Mouse (Mus musculus) testis, adult 2 months (tissue): Measurements from ENCODE around the gene Lexm.

Experiments used
- CTCF ChIP-seq: fragments of 200-500 bp; IDR thresholded peaks from 2 replicates; pipeline ENCODE4 v1.5.1; 2012; ENCODE audit warnings: low read depth, mild to moderate bottlenecking, inconsistent platforms, low read length, moderate library complexity; ENCODE audit not compliant: control insufficient read depth, insufficient read depth, insufficient replicate concordance
- POLR2A ChIP-seq: fragments of 200-500 bp; IDR thresholded peaks from 2 replicates; pipeline ENCODE4 v1.6.1; 2012; ENCODE audit warnings: low read depth, mild to moderate bottlenecking, inconsistent platforms, low read length, moderate library complexity; ENCODE audit not compliant: control insufficient read depth

DNA sequence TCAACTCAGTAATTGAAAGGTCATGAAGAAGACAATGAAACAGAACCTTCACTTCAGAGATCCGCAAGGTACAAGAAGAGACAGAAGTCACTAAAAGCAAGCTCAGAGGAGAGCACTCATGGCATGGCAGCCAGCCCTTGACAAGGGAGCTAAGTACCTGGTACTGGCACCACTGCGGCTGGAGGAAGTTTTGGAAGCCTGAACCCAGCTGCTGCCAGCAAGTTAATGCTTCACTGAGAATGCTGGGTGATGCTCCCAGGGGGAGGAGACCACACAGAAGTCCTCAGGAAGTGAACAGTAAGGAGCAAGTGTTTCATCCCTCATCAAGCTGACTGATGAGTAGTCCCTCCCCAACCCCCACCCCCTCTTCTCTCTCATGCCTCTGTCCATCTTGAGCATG is 74.8 kb downstream of the Lexm start:
- TF ChIP-seq POLR2A: no peak
- no peak for TF ChIP-seq CTCF
